Mouse (Mus musculus): ENCODE results near the gene Olfr1205.

DNA sequence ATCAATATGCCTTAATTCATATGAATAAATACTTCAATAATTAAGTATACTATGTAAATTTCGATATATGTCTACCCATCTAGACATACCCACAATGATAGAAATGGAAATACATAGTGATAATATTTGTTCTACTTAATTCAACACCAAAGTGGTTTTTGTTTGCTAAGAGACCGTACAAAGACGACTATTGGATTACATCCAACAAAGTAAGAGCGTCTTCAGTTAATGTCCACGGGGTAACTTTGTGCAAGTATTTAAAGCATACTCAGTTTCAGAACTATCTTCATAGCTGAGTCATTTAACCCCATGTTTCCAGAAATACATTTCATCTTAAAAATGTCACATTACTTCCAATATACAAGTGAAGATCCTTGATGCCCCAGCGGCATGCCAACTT, 36.8 kb upstream of the Olfr1205 start, which contains the start of gene Olfr1201:
- no peak for TF ChIP-seq POLR2A (IDR thresholded peaks at IDR 0.05; ENCODE audit: borderline replicate concordance, control insufficient read depth, low read depth, low read length)
- no peak for TF ChIP-seq CTCF (IDR thresholded peaks at IDR 0.05; ENCODE audit: control insufficient read depth, insufficient read depth, low read length)
